In genomic region chr6:146776610-146777389, GRCm38 (mm10) we compare ENCODE assay signal across 9 mouse cellular contexts. TPM values are rescaled to one million over a fixed set of nuclear protein-coding genes. Genes with fewer than 3 reads are reported as not detected.
A peak's percentile ranks its signal among the peaks of the same experiment; 100 is the strongest.
DNase-seq lines count a peak whose midpoint lies in the region; ATAC-seq and TF ChIP-seq lines count a peak whose summit lies in the region.
"Had no signal": no experiment of that assay in that cellular context is flagged by ENCODE, and none has a peak within 500 bp of the region (broad histone marks: within the 10 kb centered on the region; RNA-seq: fewer than 3 reads in every experiment).

No protein-coding gene starts in this region.

- TF ChIP-seq CTCF in Patski (IDR thresholded peaks at IDR 0.05), result no peak

- peak; percentile 87 for ATAC-seq in Patski

- POLR2A ChIA-PET in Patski (lab: Charles Lee), result no interaction called here

- in situ Hi-C loops in Patski (cut with MboI; ENCODE audit: low pct_unique_long_range_greater_than_20kb), result no loop called here

- DNase-seq in adrenal gland, adult 2 months, result peak; percentile 40
- no peak for DNase-seq in adrenal gland, postnatal 4 days (ENCODE audit: low spot score in 2 of 2)
- no peak for DNase-seq in Patski (ENCODE audit: low read depth, low spot score)
- DNase-seq in heart, postnatal 4 days, result peak; percentile 36
- DNase-seq in lung, postnatal 4 days, result peak; percentile 53 to 57
- DNase-seq in left cerebral cortex, adult 9 months (ENCODE audit: low spot score in 2 of 2), result no peak
- no peak for DNase-seq in layer of hippocampus, postnatal 36 days
- DNase-seq in cerebellum, adult 18-20 months, result no peak
- DNase-seq: B cell, adult 2 months had no signal

- CTCF ChIA-PET in Patski (lab: Charles Lee), result interaction anchor here (2.0 kb wide), 1 partner anchor 16 kb away, joined by 7 read pairs; no protein-coding TSS in a partner anchor

- H3K27me3 ChIP-seq in Patski, result no peaks in the 10 kb centered on the region

RNA-seq across cellular contexts. Expression of gene Arntl2, which starts 19.1 kb away (rescaled TPM):
- total RNA-seq in adrenal gland, adult 2 months (2021), result 1 to 10 TPM; 1.6 TPM
- polyA plus RNA-seq in adrenal gland, adult 2 months (2012; rRNA removed), result 6.1 and 8.9 TPM in 2 replicates
- total RNA-seq in adrenal gland, postnatal 4 days (2021), result 1 to 10 TPM; 3.6 to 3.7 TPM
- 8.1 TPM for polyA plus RNA-seq in Patski (2021)
- 1 to 10 TPM; 1.4 to 2.1 TPM for total RNA-seq in heart, postnatal 4 days (2021)
- 10 to 100 TPM in 1 of 2 experiments, 1 to 10 TPM in 1; 7.6 to 11.1 TPM for total RNA-seq in layer of hippocampus, postnatal 36 days (2021)

RNA-seq across cellular contexts. Expression of gene Stk38l, which starts 52.0 kb away (rescaled TPM):
- total RNA-seq in adrenal gland, adult 2 months (2021), result 10 to 100 TPM; 19.7 to 21.7 TPM
- 0.97 and 1.6 TPM in 2 replicates for polyA plus RNA-seq in adrenal gland, adult 2 months (2012; rRNA removed)
- total RNA-seq in adrenal gland, postnatal 4 days (2021), result 10 to 100 TPM; 13.7 to 17.4 TPM
- 17.3 TPM for polyA plus RNA-seq in Patski (2021)
- 10 to 100 TPM; 25.4 to 29.1 TPM for total RNA-seq in heart, postnatal 4 days (2021)
- 10 to 100 TPM; 21.3 to 23.3 TPM for total RNA-seq in layer of hippocampus, postnatal 36 days (2021)

Comparison
In these comparisons a context has a peak if more than half of its experiments do, and no peak if none do; other contexts are left out.
1. DNase-seq: peak in adrenal gland, adult 2 months (single experiment), heart, postnatal 4 days (single experiment) and lung, postnatal 4 days (2 of 2); none in adrenal gland, postnatal 4 days (0 of 2), Patski (single experiment), left cerebral cortex, adult 9 months (0 of 2), layer of hippocampus, postnatal 36 days (0 of 2) and cerebellum, adult 18-20 months (0 of 2).